Mouse (Mus musculus): ENCODE measurements around the gene Atg4d. TPM values are rescaled to one million over a fixed set of nuclear protein-coding genes. Genes with fewer than 3 reads are reported as not detected.
"Not testable (repeated sequence)": the region's sequence is repeated elsewhere in the genome, so short reads cannot be mapped to it uniquely, and the experiment has no call there.

Gene Atg4d
- polyA plus RNA-seq, 1 experiment from 2014 or later: 33.6 TPM

DNA sequence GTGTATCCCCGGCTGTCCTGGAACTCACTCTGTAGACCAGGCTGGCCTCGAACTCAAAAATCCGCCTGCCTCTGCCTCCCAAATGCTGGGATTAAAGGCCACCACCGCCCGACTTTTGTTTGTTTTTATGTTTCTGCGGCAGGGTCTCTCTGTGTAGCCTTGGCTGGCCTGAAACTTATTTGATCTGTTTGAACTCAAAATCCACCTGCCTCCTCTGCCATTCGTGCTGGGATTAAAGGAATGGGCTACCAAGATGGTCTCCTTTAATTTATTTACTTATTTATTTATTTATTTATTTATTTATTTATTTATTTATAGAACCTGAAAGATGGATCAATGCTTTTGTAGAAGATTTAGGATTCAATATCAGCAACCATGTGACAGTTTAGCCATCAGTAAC lies 26.8 kb downstream of the Atg4d start:
- Histone ChIP-seq H3K4me2 (replicated peaks) (peak overlapping the region; percentile 35), H3K4me1 (peaks cover 21% of the 10 kb centered on the region), H3K27ac (peak overlapping the region; percentile 86), H3K9ac (0 out of 2 replicates have a peak overlapping the region, but pooled peaks have one; percentile 6), H3K4me3 (peak overlapping the region; percentile 68)
- ATAC-seq (ENCODE audit: insufficient number of reproducible peaks, insufficient read depth, low FRiP score, low TSS enrichment); H3K36me3 ChIP-seq; H3K9me3 ChIP-seq; H3K27me3 ChIP-seq: not testable (repeated sequence)
- 19% methylated on average over 7 of the region's 7 CpGs for WGBS

DNA sequence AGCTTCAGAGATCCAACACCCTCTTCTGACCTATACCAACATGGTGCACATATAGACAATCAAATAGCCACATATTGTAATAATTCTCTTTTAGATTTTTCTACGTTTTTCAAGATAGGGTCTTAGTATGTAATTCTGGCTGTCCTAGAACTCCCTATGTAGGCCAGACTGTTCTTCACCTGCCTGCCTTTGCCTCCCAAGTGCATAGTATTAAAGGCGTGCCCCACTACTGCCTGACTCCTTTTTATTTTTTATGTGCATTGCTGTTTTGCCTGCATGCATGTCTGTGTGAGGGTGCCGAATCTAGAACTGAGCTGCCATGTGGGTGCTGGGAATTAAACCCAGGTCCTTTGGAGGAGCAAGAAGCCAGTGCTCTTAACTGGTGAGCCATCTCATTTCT lies 27.2 kb downstream of the Atg4d start:
- H3K27me3 ChIP-seq: no peaks in the 10 kb centered on the region
- no peak overlapping the region for H3K4me2 ChIP-seq (replicated peaks)
- 89% methylated on average over 3 of the region's 3 CpGs for WGBS
- peaks cover 17% of the 10 kb centered on the region for H3K4me1 ChIP-seq
- H3K9ac ChIP-seq: no peak overlapping the region
- H3K9me3 ChIP-seq: no peaks in the 10 kb centered on the region
- H3K36me3 ChIP-seq: no peaks in the 10 kb centered on the region
- no peak for ATAC-seq (ENCODE audit: insufficient number of reproducible peaks, insufficient read depth, low FRiP score, low TSS enrichment)
- no peak overlapping the region for H3K4me3 ChIP-seq
- H3K27ac ChIP-seq: no peak overlapping the region

DNA sequence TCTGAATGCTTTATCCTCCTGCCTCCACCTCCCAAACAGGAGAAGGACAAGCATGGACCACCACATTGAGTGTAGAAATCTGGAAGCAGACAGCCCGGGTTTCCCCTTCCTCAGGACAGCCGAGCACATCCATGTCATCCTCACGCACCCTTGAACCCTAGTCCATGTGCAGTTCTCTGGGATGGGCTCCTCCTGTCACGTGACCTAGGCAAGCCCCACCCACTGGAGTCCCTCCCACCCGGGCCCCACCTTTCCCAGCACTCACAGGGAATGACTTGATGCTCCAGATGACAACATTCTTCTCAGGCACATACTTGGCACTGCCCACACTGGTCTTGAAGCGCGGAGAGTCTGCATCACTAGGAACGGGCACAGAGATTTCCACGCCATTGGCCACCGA lies 33.9 kb downstream of the Atg4d start:
- peaks cover 4% of the 10 kb centered on the region; the same call in 1 of the 2 replicates for H3K36me3 ChIP-seq
- no peaks in the 10 kb centered on the region for H3K27me3 ChIP-seq
- WGBS: 87% methylated on average over 10 of the region's 10 CpGs
- H3K4me2 ChIP-seq (replicated peaks): no peak overlapping the region
- no peak overlapping the region for H3K9ac ChIP-seq
- 0 out of 2 replicates have a peak, but pooled peaks cover 4% of the 10 kb centered on the region for H3K9me3 ChIP-seq
- ATAC-seq (ENCODE audit: insufficient number of reproducible peaks, insufficient read depth, low FRiP score, low TSS enrichment): 0 out of 2 replicates have a peak, but pooled peaks have one; percentile 28
- no peak overlapping the region for H3K27ac ChIP-seq
- no peaks in the 10 kb centered on the region for H3K4me1 ChIP-seq
- no peak overlapping the region for H3K4me3 ChIP-seq

DNA sequence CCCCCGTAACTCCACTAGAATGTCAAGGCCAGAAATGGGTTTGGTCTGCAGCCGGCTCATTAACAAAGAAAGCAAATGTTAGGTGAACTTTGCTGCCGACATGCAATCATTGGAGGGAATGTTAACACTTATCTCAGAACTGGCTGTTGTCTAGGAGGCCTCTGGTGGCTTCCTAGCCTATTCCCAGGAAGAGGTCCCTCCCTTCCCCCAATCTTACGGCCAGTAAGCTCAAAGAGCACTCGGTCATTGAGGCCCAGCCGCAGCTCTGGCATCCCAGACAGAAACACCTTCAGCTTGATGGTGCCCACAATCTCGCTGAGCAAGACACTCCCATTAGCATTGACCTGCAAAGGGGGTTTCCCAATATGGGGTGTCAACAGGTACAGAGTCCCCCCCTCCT lies 40.0 kb downstream of the Atg4d start:
- 76% methylated on average over 7 of the region's 7 CpGs for WGBS
- Histone ChIP-seq H3K27ac (no peak overlapping the region), H3K9ac (no peak overlapping the region), H3K27me3 (0 out of 2 replicates have a peak, but pooled peaks cover under 1% of the 10 kb centered on the region), H3K9me3 (0 out of 2 replicates have a peak, but pooled peaks cover 4% of the 10 kb centered on the region), H3K4me1 (no peaks in the 10 kb centered on the region), H3K4me2 (replicated peaks) (no peak overlapping the region), H3K4me3 (no peak overlapping the region), H3K36me3 (peaks cover 4% of the 10 kb centered on the region; the same call in 1 of the 2 replicates)
- ATAC-seq (ENCODE audit: insufficient number of reproducible peaks, insufficient read depth, low FRiP score, low TSS enrichment): no peak

DNA sequence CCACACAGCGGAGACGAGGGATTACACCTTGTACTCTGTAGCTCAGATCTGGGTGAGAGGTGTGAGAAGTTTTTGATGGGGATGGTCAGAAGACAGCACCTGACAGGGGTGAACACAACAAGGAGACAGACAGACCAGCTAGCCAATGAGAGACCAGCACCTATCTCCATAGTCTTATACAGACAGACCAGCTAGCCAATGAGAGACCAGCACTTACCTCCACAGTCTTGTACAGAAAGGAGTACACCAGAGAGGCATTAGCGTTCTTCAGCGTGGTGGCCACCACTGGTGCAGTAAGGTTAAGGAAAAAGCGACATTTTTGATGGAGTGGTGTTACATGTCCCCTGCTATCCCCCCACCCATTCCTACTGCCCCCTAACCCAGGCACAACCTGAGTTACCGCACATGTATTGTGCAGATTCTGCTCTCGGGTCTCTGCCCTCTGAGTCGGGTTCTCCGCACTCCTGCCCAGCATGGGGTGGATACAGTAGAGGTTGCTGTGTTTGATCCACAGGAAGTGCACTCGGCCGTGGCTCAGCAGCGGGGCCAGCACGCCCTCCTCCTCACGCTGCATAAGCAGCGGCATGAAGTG lies 44.2 kb downstream of the Atg4d start:
- Histone ChIP-seq H3K9me3 (peaks cover 6% of the 10 kb centered on the region; the same call in 1 of the 2 replicates), H3K27ac (no peak overlapping the region), H3K4me2 (replicated peaks) (no peak overlapping the region), H3K36me3 (no peaks in the 10 kb centered on the region), H3K4me1 (no peaks in the 10 kb centered on the region), H3K27me3 (peaks cover 25% of the 10 kb centered on the region), H3K9ac (no peak overlapping the region), H3K4me3 (no peak overlapping the region)
- peak; percentile 7; the same call in 1 of the 2 replicates for ATAC-seq (ENCODE audit: insufficient number of reproducible peaks, insufficient read depth, low FRiP score, low TSS enrichment)
- WGBS: 71% methylated on average over 15 of the region's 15 CpGs

DNA sequence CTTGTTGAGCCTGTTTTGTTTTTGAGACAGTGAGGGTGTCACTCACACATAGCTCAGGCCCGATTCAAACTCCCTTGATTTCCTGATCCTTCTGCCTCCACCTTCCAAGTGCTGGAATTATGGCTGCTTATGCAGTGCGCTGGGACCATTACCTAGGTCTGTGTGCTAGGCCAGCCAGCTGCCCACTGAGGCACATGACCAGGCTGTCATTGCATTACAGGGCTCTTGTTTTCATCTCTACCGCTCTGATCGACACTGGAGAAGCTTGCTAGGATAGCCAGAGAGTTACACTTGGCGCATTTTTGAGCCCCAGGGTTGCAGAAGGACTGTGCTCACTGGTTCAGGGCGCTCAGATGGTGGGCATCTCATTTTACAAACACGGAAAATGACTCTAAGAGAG lies 46.6 kb downstream of the Atg4d start:
- no peak for ATAC-seq (ENCODE audit: insufficient number of reproducible peaks, insufficient read depth, low FRiP score, low TSS enrichment)
- peak overlapping the region; percentile 35 for H3K4me2 ChIP-seq (replicated peaks)
- H3K27me3 ChIP-seq: peaks cover 25% of the 10 kb centered on the region
- no peak overlapping the region for H3K27ac ChIP-seq
- H3K36me3 ChIP-seq: no peaks in the 10 kb centered on the region
- peak overlapping the region; percentile 32 for H3K4me3 ChIP-seq
- H3K4me1 ChIP-seq: no peaks in the 10 kb centered on the region
- H3K9me3 ChIP-seq: peaks cover 6% of the 10 kb centered on the region; the same call in 1 of the 2 replicates
- H3K9ac ChIP-seq: peak overlapping the region; percentile 20; the same call in 1 of the 2 replicates
- 18% methylated on average over 7 of the region's 7 CpGs for WGBS

DNA sequence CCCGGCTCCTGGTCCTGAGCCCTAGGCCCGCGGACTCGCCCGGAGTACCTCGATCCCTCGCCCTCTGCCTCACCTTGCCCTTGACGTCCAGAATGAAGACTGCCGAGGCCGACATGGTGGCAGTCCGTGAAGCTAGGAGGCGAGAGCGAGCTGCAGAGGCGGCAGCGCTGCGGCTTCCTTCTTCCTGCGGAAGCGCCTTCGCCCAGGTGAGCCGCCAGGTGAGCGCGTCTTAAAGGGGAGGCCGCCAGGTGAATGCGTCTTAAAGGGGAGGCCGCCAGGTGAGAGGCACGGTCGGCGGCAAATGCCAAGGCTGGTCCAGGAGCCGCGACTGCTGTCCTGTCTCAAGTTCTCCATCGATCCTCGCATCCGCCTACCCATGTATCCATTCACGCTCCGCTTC lies 47.0 kb downstream of the Atg4d start, which contains the start of gene Ap1m2:
TSS of gene Ap1m2 (minus strand) at position 204 of the 400 bp plus-strand sequence.
- Histone ChIP-seq H3K9ac (peak within 1 kb of the TSS; percentile 20; the same call in 1 of the 2 replicates), H3K4me3 (peak within 1 kb of the TSS; percentile 32), H3K9me3 (peaks cover 6% of the 10 kb centered on the region; the same call in 1 of the 2 replicates), H3K27me3 (peaks cover 25% of the 10 kb centered on the region), H3K27ac (no peak within 1 kb of the TSS), H3K4me1 (no peaks in the 10 kb centered on the region), H3K4me2 (replicated peaks) (peak within 1 kb of the TSS; percentile 35), H3K36me3 (no peaks in the 10 kb centered on the region)
- 7% methylated on average over 35 of the region's 35 CpGs for WGBS
- ATAC-seq (ENCODE audit: insufficient number of reproducible peaks, insufficient read depth, low FRiP score, low TSS enrichment): no peak

DNA sequence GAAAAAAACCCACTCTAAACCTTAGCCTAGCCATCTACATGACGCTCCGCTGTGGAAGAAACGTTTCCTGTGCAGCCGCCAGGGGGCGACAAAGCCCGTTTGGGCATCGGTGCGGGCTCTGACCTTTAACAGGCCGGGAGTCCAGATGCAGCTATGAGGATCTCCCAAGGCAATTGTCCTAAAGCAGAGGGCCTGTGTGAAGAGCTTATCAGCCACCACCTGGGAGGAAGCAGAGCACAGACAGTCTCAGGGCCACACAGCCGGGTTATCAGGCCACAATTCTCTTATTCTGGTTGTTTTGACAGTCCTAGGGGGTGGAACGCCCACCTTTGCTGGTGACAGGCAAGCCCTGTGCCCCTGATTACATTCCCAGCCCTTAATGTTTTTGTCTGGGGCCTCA lies 48.3 kb downstream of the Atg4d start:
- Histone ChIP-seq H3K9ac (no peak overlapping the region), H3K4me3 (no peak overlapping the region), H3K36me3 (no peaks in the 10 kb centered on the region), H3K9me3 (peaks cover 6% of the 10 kb centered on the region; the same call in 1 of the 2 replicates), H3K4me2 (replicated peaks) (no peak overlapping the region), H3K27ac (no peak overlapping the region), H3K27me3 (peaks cover 25% of the 10 kb centered on the region), H3K4me1 (no peaks in the 10 kb centered on the region)
- 0 out of 2 replicates have a peak, but pooled peaks have one; percentile 55 for ATAC-seq (ENCODE audit: insufficient number of reproducible peaks, insufficient read depth, low FRiP score, low TSS enrichment)
- 9% methylated on average over 11 of the region's 11 CpGs for WGBS

DNA sequence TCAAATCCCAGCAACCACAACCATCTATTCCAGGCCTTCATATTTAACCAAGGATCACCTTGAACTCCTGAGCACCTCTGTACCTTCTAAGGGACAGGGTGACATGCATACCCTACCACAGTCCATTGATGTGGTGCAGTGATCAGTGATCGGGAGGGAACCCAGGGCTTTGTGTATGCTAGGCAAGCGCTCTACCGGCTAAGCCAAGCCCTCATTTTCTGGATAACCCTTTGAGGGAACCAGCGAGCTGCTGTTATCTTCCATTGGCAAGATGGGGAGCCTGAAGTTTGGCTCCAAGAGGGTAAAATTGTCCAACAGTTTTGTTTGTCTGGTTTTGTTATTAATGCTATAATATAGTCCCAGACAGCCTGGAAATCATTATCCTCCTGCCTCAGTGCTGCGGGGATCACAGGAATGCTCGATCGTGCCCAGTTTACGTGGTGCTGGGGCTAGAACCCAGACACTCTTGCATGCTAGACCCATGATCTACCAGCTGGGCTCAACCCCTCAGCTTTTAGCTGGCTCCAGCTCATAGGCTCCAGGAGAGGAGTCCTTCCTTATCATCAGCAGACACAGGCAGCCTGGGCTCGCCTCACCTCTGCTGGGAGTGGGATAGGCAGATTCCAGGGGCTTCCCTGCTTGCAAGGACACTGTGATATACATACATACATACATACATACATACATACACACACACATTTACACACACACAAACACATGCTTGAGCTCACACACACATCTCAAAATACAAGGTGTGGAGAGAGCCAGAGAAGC lies 49.5 kb downstream of the Atg4d start:
- H3K9ac ChIP-seq: no peak overlapping the region
- H3K4me3 ChIP-seq: no peak overlapping the region
- H3K36me3 ChIP-seq: no peaks in the 10 kb centered on the region
- peak overlapping the region; percentile 26; the same call in 1 of the 2 replicates for H3K27ac ChIP-seq
- H3K4me2 ChIP-seq (replicated peaks): no peak overlapping the region
- 86% methylated on average over 9 of the region's 9 CpGs for WGBS
- H3K9me3 ChIP-seq: peaks cover 6% of the 10 kb centered on the region; the same call in 1 of the 2 replicates
- no peak for ATAC-seq (ENCODE audit: insufficient number of reproducible peaks, insufficient read depth, low FRiP score, low TSS enrichment)
- peaks cover 25% of the 10 kb centered on the region for H3K27me3 ChIP-seq
- no peaks in the 10 kb centered on the region for H3K4me1 ChIP-seq

DNA sequence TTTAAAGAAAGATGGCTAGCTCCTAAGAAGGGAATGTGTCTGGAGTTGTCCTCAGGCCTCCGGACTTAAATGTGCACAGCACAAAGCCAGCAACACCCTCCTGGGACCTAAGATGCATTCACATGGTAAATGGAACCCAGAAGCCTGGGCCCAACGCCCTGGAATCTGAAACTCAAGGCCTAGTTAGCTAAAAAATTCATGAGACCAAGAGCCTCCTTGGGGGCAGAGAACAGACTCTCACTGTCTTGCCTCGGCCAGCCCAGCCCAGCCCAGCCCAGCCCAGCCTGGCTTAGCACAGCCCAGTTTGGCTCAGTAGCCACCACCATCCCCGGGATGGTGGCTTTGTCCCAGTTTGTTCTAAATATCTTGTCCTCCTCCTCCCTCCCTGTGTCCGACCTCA lies 50.3 kb downstream of the Atg4d start:
- H3K27ac ChIP-seq: no peak overlapping the region
- H3K27me3 ChIP-seq: peaks cover 21% of the 10 kb centered on the region
- no peaks in the 10 kb centered on the region for H3K36me3 ChIP-seq
- H3K4me2 ChIP-seq (replicated peaks): no peak overlapping the region
- no peaks in the 10 kb centered on the region for H3K4me1 ChIP-seq
- no peak overlapping the region for H3K9ac ChIP-seq
- peaks cover 6% of the 10 kb centered on the region; the same call in 1 of the 2 replicates for H3K9me3 ChIP-seq
- H3K4me3 ChIP-seq: no peak overlapping the region
- no peak for ATAC-seq (ENCODE audit: insufficient number of reproducible peaks, insufficient read depth, low FRiP score, low TSS enrichment)
- 44% methylated on average over 5 of the region's 5 CpGs for WGBS

DNA sequence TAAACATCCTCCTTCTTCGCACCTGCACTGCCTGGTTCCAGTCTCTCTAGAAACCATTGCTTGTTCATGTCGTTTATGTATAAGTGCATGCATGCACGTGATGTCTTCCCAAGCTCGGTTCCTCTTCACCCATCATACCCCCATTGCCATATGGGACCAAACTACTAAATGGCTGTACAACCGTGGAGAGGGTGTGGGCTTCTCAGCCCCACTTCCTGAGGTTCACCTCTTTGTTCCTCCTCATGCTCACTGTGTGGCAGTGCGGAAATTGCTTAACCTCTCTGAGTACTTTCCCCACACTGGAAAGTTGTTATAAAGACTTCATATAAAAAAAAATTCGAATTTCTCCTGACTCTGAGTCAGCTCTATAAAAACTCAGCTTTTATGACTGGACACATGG lies 51.6 kb downstream of the Atg4d start:
- H3K4me3 ChIP-seq: no peak overlapping the region
- peaks cover 11% of the 10 kb centered on the region for H3K27me3 ChIP-seq
- no peaks in the 10 kb centered on the region for H3K36me3 ChIP-seq
- ATAC-seq (ENCODE audit: insufficient number of reproducible peaks, insufficient read depth, low FRiP score, low TSS enrichment): no peak
- peaks cover 5% of the 10 kb centered on the region; the same call in 1 of the 2 replicates for H3K9me3 ChIP-seq
- no peak overlapping the region for H3K27ac ChIP-seq
- 79% methylated on average over 7 of the region's 7 CpGs for WGBS
- H3K4me1 ChIP-seq: peaks cover 7% of the 10 kb centered on the region
- no peak overlapping the region for H3K9ac ChIP-seq
- no peak overlapping the region for H3K4me2 ChIP-seq (replicated peaks)

Data from embryonic facial prominence, embryonic 12.5 days (tissue).